In genomic region chr2:93199531-93199974, GRCm38 (mm10) we compare ENCODE assay signal across 8 mouse cellular contexts. TPM values are rescaled to one million over a fixed set of nuclear protein-coding genes. Genes with fewer than 3 reads are reported as not detected.
A peak's percentile ranks its signal among the peaks of the same experiment; 100 is the strongest.
DNase-seq lines count a peak whose midpoint lies in the region; ATAC-seq and TF ChIP-seq lines count a peak whose summit lies in the region.

No protein-coding gene starts in this region.

- H3K79me2 ChIP-seq in MEL (ENCODE audit: control insufficient read depth, insufficient read depth, low read length, poor library complexity): no peaks in the 10 kb centered on the region

- peaks cover 2% of the 10 kb centered on the region in 2 experiments; a peak in 3 of 4 replicates for H3K27me3 ChIP-seq in MEL (ENCODE audit: control insufficient read depth in 1 of 2, insufficient read depth in 2 of 2, low read length in 2 of 2)
- no peaks in the 10 kb centered on the region for H3K27me3 ChIP-seq in hindbrain, embryonic 16.5 days (replicated peaks; ENCODE audit: control insufficient read depth, insufficient read depth, low read length)
- no peaks in the 10 kb centered on the region for H3K27me3 ChIP-seq in midbrain, postnatal 0 days (ENCODE audit: insufficient read depth, low read length)

- H3K27ac ChIP-seq in MEL (ENCODE audit: control insufficient read depth, low read depth, low read length): no peak overlapping the region
- no peak overlapping the region for H3K27ac ChIP-seq in hindbrain, embryonic 16.5 days (ENCODE audit: low read depth, low read length)
- no peak overlapping the region for H3K27ac ChIP-seq in midbrain, postnatal 0 days (ENCODE audit: low read depth, low read length)

- no peak overlapping the region for H3K4me3 ChIP-seq in MEL (ENCODE audit: control insufficient read depth in 1 of 2, insufficient read depth in 1 of 2, low read depth in 2 of 2, low read length in 2 of 2)
- no peak overlapping the region for H3K4me3 ChIP-seq in hindbrain, embryonic 16.5 days (ENCODE audit: low read length)
- H3K4me3 ChIP-seq in midbrain, postnatal 0 days (ENCODE audit: low read depth, low read length): no peak overlapping the region

- ATAC-seq in hindbrain, embryonic 16.5 days: 0 out of 2 replicates have a peak, but pooled peaks have one; percentile 2
- peak; percentile 1 for ATAC-seq in midbrain, postnatal 0 days (ENCODE audit: low FRiP score)

- DNase-seq in 416B (ENCODE audit: low read depth): peak; percentile 35
- DNase-seq in MEL (ENCODE audit: low read depth, low spot score): peak; percentile 66
- peak; percentile 64 for DNase-seq in cerebellum, adult 8-10 months
- DNase-seq in gastrocnemius, postnatal 10 days: peak; percentile 60
- peak; percentile 54 for DNase-seq in liver
- peak; percentile 62 for DNase-seq in midbrain, postnatal 0 days (ENCODE audit: low spot score)
- DNase-seq in thymus, postnatal 14 days: peak; percentile 74

- 27% methylated on average over 13 of the region's 13 CpGs for WGBS in hindbrain, embryonic 16.5 days
- WGBS in midbrain, postnatal 0 days: 44% methylated on average over 13 of the region's 13 CpGs

- H3K36me3 ChIP-seq in MEL (ENCODE audit: control insufficient read depth in 1 of 2, insufficient read depth in 2 of 2, low read length in 2 of 2): no peaks in the 10 kb centered on the region
- peaks cover 2% of the 10 kb centered on the region; the same call in 1 of the 2 replicates for H3K36me3 ChIP-seq in hindbrain, embryonic 16.5 days (ENCODE audit: control insufficient read depth, insufficient read depth, low read length)
- no peaks in the 10 kb centered on the region; the same call in 1 of the 2 replicates for H3K36me3 ChIP-seq in midbrain, postnatal 0 days (ENCODE audit: insufficient read depth, low read length)

- TF ChIP-seq RAD21 in MEL (IDR thresholded peaks at IDR 0.05; ENCODE audit: low read depth, low read length): peak; percentile 6; the same call in 1 of the 2 replicates

- no peak overlapping the region for H3K4me2 ChIP-seq in hindbrain, embryonic 16.5 days (ENCODE audit: low read length)
- H3K4me2 ChIP-seq in midbrain, postnatal 0 days (ENCODE audit: low read depth, low read length, poor library complexity, severe bottlenecking): no peak overlapping the region

- no peak overlapping the region for H3K9ac ChIP-seq in MEL (ENCODE audit: control insufficient read depth, low read depth, low read length, poor library complexity, severe bottlenecking)
- no peak overlapping the region for H3K9ac ChIP-seq in hindbrain, embryonic 16.5 days (ENCODE audit: low read depth, low read length)
- no peak overlapping the region for H3K9ac ChIP-seq in midbrain, postnatal 0 days (replicated peaks; ENCODE audit: low read length, poor library complexity, severe bottlenecking)

- no peaks in the 10 kb centered on the region for H3K4me1 ChIP-seq in MEL (ENCODE audit: control insufficient read depth in 1 of 2, insufficient read depth in 2 of 2, low read length in 2 of 2)
- H3K4me1 ChIP-seq in hindbrain, embryonic 16.5 days (ENCODE audit: control insufficient read depth, insufficient read depth, low read depth, low read length): peaks cover 4% of the 10 kb centered on the region
- no peaks in the 10 kb centered on the region for H3K4me1 ChIP-seq in midbrain, postnatal 0 days (ENCODE audit: insufficient read depth, low read length)

- peak; percentile 86 to 98 (median 94) for TF ChIP-seq CTCF in MEL (IDR thresholded peaks at IDR 0.05 in 2 of 3, conservative IDR thresholded peaks at IDR 0.05 in 1 of 3; ENCODE audit: control insufficient read depth in 1 of 3, insufficient read depth in 1 of 3, low read depth in 2 of 3, low read length in 3 of 3, poor library complexity in 1 of 3, severe bottlenecking in 1 of 3)
- TF ChIP-seq CTCF in midbrain, postnatal 0 days (IDR thresholded peaks at IDR 0.05): peak; percentile 91

- TF ChIP-seq POLR2A in MEL (IDR thresholded peaks at IDR 0.05; ENCODE audit: control insufficient read depth in 1 of 2, insufficient read depth in 1 of 2, low read depth in 1 of 2, low read length in 2 of 2, poor library complexity in 1 of 2): no peak

- H3K9me3 ChIP-seq in MEL (replicated peaks; ENCODE audit: insufficient read depth, low read length): no peaks in the 10 kb centered on the region
- H3K9me3 ChIP-seq in hindbrain, embryonic 16.5 days (ENCODE audit: control insufficient read depth, low read length): no peaks in the 10 kb centered on the region
- no peaks in the 10 kb centered on the region for H3K9me3 ChIP-seq in midbrain, postnatal 0 days (ENCODE audit: low read length)

- no peak for TF ChIP-seq EP300 in MEL (IDR thresholded peaks at IDR 0.05; ENCODE audit: low read depth in 1 of 2, low read length in 2 of 2)

TF ChIP-seq in MEL, 35 proteins besides CTCF, POLR2A, EP300 and RAD21:
- TF ChIP-seq MYC (IDR thresholded peaks at IDR 0.05; ENCODE audit: low read depth, low read length) (no peak), USF2 (IDR thresholded peaks at IDR 0.05; ENCODE audit: borderline replicate concordance in 1 of 2, insufficient read depth in 1 of 2, low read depth in 1 of 2, low read length in 2 of 2) (no peak), SMC3 (IDR thresholded peaks at IDR 0.05; ENCODE audit: low read depth, low read length) (peak; percentile 57)
TF ChIP-seq in MEL: peak in this region for 1.

RNA-seq across cellular contexts. Expression of gene Trp53i11, which starts 12.2 kb away (rescaled TPM):
- not detected in 2 replicates for total RNA-seq in MEL (2012; rRNA removed)
- polyA plus RNA-seq in MEL (2012; ENCODE audit: insufficient read depth in 1 of 2, insufficient read length in 2 of 2, low read depth in 1 of 2, low replicate concordance in 2 of 2, missing spikeins in 1 of 2): not detected
- 10 to 100 TPM; 37.0 to 38.3 TPM for total RNA-seq in gastrocnemius, postnatal 10 days (2021)
- polyA plus RNA-seq in hindbrain, embryonic 16.5 days (2015; fragmentation: Nextera tagmentation; extraction: Ambion mirVana): 74.7 and 123 TPM in 2 replicates
- 111 and 124 TPM in 2 replicates for total RNA-seq in midbrain, postnatal 0 days (2014; rRNA removed)
- polyA plus RNA-seq in midbrain, postnatal 0 days (2015; fragmentation: Nextera tagmentation; extraction: Ambion mirVana): 74.7 and 76.0 TPM in 2 replicates

Comparison
In these comparisons a context has a peak if more than half of its experiments do, and no peak if none do; other contexts are left out.
1. RNA of gene Trp53i11, which starts 12.2 kb away (total RNA-seq): 111 to 124 TPM in midbrain, postnatal 0 days and 37.0 to 38.3 TPM in gastrocnemius, postnatal 10 days; not detected in MEL; every median in the first group is over 10 times any median in the second.
2. Peak in every context shown above with its lines, with median percentiles within 50 percentile points of each other: DNase-seq.